Mouse (Mus musculus): Measurements from ENCODE around the gene Sln.

GRCm38 (mm10) chr9:53849864-53850263, at the start of gene Sln:
- TF ChIP-seq CTCF (IDR thresholded peaks at IDR 0.05; ENCODE audit: insufficient read depth, low read length), result no peak
- TF ChIP-seq POLR2A (IDR thresholded peaks at IDR 0.05; ENCODE audit: borderline replicate concordance, extremely low read depth, low read depth, low read length), result no peak

Data from lung, adult 2 months (tissue).